Mouse (Mus musculus) limb, embryonic 12.5 days (tissue): ENCODE measurements around the gene Gm1979. TPM values are rescaled to one million over a fixed set of nuclear protein-coding genes. Genes with fewer than 3 reads are reported as not detected.
"Not testable (repeated sequence)": the region's sequence is repeated elsewhere in the genome, so short reads cannot be mapped to it uniquely, and the experiment has no call there.

Experiments
- ATAC-seq: fragments of 200-750 bp; cut with Nextera tagmentation; 2 replicates; pipeline ENCODE4 v1.8.0; 2017; ENCODE audit warnings: low read depth, moderate TSS enrichment; ENCODE audit not compliant: insufficient number of reproducible peaks, insufficient read depth, low FRiP score, low TSS enrichment
- H3K27ac ChIP-seq: fragments of 300-500 bp; sonication (generic); 2 replicates; pipeline ENCODE4 v1.5.1; 2016; ENCODE audit warnings: mild to moderate bottlenecking, moderate library complexity
- H3K27me3 ChIP-seq: fragments of 300-500 bp; sonication (generic); 2 replicates; pipeline ENCODE4 v1.6.1; 2016; ENCODE audit warnings: mild to moderate bottlenecking, moderate library complexity
- H3K36me3 ChIP-seq: fragments of 300-500 bp; sonication (generic); 2 replicates; pipeline ENCODE4 v1.6.1; 2016; ENCODE audit warnings: mild to moderate bottlenecking, moderate library complexity
- H3K4me1 ChIP-seq: fragments of 300-500 bp; sonication (generic); replicated peaks from 2 replicates; pipeline ENCODE4 v1.6.1; 2016
- H3K4me2 ChIP-seq: fragments of 300-500 bp; sonication (generic); 2 replicates; pipeline ENCODE4 v1.6.1; 2016; ENCODE audit warnings: mild to moderate bottlenecking, moderate library complexity
- H3K4me3 ChIP-seq: fragments of 300-500 bp; sonication (generic); replicated peaks from 2 replicates; pipeline ENCODE4 v1.5.1; 2016; ENCODE audit warnings: mild to moderate bottlenecking
- H3K9ac ChIP-seq: fragments of 300-500 bp; sonication (generic); replicated peaks from 2 replicates; pipeline ENCODE4 v1.6.1; 2016; ENCODE audit warnings: mild to moderate bottlenecking, moderate library complexity
- H3K9me3 ChIP-seq: fragments of 300-500 bp; sonication (generic); 2 replicates; pipeline ENCODE4 v1.6.1; 2016; ENCODE audit warnings: mild to moderate bottlenecking, moderate library complexity
- WGBS: fragments of 180-500 bp; shearing (Covaris S2); methylation state at CpG from one replicate; pipeline ENCODE4 v1.1.7; 2016; 5-methylcytosine and 5-hydroxymethylcytosine counted together
- polyA plus RNA-seq: library from polyadenylated mRNA; unstranded; fragments of >200 nt; fragmentation: Nextera tagmentation; extraction: Ambion mirVana; gene quantifications from 2 replicates; pipeline ENCODE4 v1.2.1, GENCODE M21; 2016

Gene Gm1979
- polyA plus RNA-seq: not detected in 2 replicates

DNA sequence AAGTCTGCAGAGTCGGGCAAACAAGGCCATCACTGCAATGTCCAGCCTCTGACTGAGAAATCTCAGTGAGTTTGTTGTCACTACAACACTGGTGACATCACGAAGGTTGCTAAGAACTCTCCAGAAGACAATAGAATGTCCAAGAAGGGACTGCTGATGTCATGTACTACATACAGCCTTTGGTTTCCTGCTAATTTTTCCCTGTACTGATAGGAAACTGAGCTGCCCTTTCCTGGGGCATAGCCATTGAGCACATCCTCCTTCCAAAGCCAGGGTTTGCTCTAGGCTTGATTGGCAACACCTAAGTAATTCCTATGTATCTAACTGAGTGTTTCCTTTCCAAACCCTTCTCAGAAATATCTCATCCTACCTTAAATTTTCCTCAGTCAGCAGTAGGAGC, at the start of gene Gm1979:
Gene Gm1979, minus strand, starts transcription at position 101 of the 400 bp plus-strand sequence.
- ATAC-seq: not testable (repeated sequence)
- WGBS: 94% methylated on average over 1 of the region's 2 CpGs

DNA sequence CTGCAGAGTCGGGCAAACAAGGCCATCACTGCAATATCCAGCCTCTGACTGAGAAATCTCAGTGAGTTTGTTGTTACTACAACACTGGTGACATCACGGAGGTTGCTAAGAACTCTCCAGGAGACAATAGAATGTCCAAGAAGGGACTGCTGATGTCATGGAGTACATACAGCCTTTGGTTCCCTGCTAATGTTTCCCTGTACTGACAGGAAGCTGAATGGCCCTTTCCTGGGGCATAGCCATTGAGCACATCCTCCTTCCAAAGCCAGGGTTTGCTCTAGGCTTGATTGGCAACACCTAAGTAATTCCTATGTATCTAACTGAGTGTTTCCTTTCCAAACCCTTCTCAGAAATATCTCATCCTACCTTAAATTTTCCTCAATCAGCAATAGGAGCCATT, 34.9 kb upstream of the Gm1979 start, which contains the start of gene Speer4a:
Gene Speer4a, minus strand, starts transcription at position 101 of the 400 bp plus-strand sequence.
- WGBS: 77% methylated on average over 2 of the region's 2 CpGs
- H3K27ac ChIP-seq: not testable (repeated sequence)

More for the DNA sequence above, at the start of gene Gm1979:
- not testable (repeated sequence) for H3K4me1 ChIP-seq, H3K4me3 ChIP-seq, H3K4me2 ChIP-seq, H3K9ac ChIP-seq, H3K36me3 ChIP-seq, H3K9me3 ChIP-seq, H3K27ac ChIP-seq
- H3K27me3 ChIP-seq: peaks cover 14% of the 10 kb centered on the region

DNA sequence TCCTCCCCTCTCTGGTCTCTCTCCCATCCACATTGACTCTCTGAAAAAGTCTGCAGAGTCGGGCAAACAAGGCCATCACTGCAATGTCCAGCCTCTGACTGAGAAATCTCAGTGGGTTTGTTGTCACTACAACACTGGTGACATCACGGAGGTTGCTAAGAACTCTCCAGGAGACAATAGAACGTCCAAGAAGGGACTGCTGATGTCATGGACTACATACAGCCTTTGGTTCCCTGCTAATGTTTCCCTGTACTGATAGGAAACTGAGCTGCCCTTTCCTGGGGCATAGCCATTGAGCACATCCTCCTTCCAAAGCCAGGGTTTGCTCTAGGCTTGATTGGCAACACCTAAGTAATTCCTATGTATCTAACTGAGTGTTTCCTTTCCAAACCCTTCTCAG, 18.2 kb upstream of the Gm1979 start, which contains the start of gene Gm5862:
Gene Gm5862, minus strand, starts transcription at position 101 of the 400 bp plus-strand sequence.
- WGBS: no CpG with 5 or more reads among the region's 3 CpGs
- not testable (repeated sequence) for H3K4me1 ChIP-seq, H3K36me3 ChIP-seq, H3K4me3 ChIP-seq, H3K27me3 ChIP-seq, H3K4me2 ChIP-seq, ATAC-seq, H3K27ac ChIP-seq, H3K9me3 ChIP-seq, H3K9ac ChIP-seq

More for the DNA sequence above, 34.9 kb upstream of the Gm1979 start, which contains the start of gene Speer4a:
- H3K9me3 ChIP-seq, ATAC-seq, H3K4me2 ChIP-seq, H3K9ac ChIP-seq, H3K27me3 ChIP-seq, H3K4me1 ChIP-seq, H3K4me3 ChIP-seq, H3K36me3 ChIP-seq: not testable (repeated sequence)

- peaks cover 14% of the 10 kb centered on the region for H3K27me3 ChIP-seq
- WGBS: 64% methylated on average over 7 of the region's 7 CpGs
- H3K4me2 ChIP-seq, H3K4me1 ChIP-seq, H3K4me3 ChIP-seq, H3K27ac ChIP-seq, H3K36me3 ChIP-seq, ATAC-seq, H3K9ac ChIP-seq, H3K9me3 ChIP-seq: not testable (repeated sequence)
Measured at GRCm38 (mm10) chr5:26007697-26008096, 3.1 kb upstream of the Gm1979 start.

DNA sequence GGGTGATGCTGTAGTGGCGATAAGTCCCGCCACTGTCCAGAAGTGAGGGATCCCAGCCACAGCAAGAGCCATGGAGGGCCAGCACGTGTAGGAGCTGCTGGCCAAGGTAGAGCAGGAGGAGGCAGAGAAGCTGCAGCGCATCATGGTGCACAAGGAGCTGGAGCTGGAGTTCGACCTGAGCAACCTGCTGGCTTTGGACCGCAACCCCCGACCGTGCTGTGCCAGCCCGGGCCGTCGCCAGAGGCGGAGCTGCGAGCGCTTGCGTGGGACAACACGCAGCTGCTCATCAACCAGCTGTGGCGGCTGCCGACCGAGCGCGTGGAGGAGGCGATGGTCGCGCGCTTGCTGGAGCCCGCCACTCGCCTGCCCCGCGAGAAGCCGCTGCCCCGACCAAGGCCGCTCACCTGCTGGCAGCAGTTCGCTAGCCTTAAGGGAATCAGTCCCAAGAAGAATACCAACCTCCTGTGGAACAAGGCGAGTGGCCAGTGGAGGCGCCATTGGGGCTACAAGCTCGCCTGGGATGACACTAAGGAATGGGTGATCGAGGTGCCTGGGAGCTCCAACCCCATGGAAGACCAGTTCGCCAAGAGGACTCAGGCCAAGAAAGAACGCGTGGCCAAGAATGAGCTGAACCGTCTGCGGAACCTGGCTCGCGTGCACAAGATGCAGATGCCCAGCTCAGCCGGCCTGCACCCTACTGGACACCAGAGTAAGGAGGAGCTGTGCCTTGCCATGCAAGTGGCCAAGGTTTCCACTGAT, 2.5 kb upstream of the Gm1979 start:
- not testable (repeated sequence) for H3K9me3 ChIP-seq, H3K36me3 ChIP-seq, H3K27ac ChIP-seq, H3K4me1 ChIP-seq
- ATAC-seq: peak; percentile 83
- peaks cover 14% of the 10 kb centered on the region for H3K27me3 ChIP-seq
- H3K4me3 ChIP-seq: peak overlapping the region; percentile 31
- WGBS: 15% methylated on average over 45 of the region's 45 CpGs
- H3K9ac ChIP-seq: 0 out of 2 replicates have a peak overlapping the region, but pooled peaks have one; percentile 5
- peak overlapping the region; percentile 58 for H3K4me2 ChIP-seq

GRCm38 (mm10) chr5:25988550-25988949, 16.0 kb downstream of the Gm1979 start, which contains the start of gene Gm21698:
Gene Gm21698 (minus strand): TSS chr5:25988650.
- ATAC-seq, H3K4me1 ChIP-seq: not testable (repeated sequence)
- no CpG with 5 or more reads among the region's 3 CpGs for WGBS

GRCm38 (mm10) chr5:25972563-25972962, 32.0 kb downstream of the Gm1979 start, which contains the start of gene Gm21680:
Gene Gm21680 (minus strand): TSS chr5:25972663.
- not testable (repeated sequence) for H3K4me3 ChIP-seq
- no CpG with 5 or more reads among the region's 2 CpGs for WGBS

More at GRCm38 (mm10) chr5:25988550-25988949, 16.0 kb downstream of the Gm1979 start, which contains the start of gene Gm21698:
- not testable (repeated sequence) for H3K4me2 ChIP-seq, H3K9ac ChIP-seq, H3K27me3 ChIP-seq, H3K27ac ChIP-seq, H3K4me3 ChIP-seq, H3K9me3 ChIP-seq, H3K36me3 ChIP-seq

DNA sequence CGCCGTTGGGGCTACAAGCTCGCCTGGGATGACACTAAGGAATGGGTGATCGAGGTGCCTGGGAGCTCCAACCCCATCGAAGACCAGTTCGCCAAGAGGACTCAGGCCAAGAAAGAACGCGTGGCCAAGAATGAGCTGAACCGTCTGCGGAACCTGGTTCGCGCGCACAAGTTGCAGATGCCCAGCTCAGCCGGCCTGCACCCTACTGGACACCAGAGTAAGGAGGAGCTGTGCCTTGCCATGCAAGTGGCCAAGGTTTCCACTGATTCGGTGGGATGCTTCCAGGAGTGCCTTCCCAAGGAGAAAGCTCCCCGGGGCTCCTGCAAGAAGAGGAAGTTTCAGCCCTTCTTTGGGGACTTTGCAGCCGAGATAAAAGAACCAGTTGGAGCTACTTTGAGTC, 47.5 kb downstream of the Gm1979 start:
- not testable (repeated sequence) for H3K27ac ChIP-seq, H3K9ac ChIP-seq, H3K4me1 ChIP-seq, H3K36me3 ChIP-seq, ATAC-seq, H3K9me3 ChIP-seq
- 54% methylated on average over 17 of the region's 17 CpGs for WGBS
- H3K27me3 ChIP-seq: peaks cover 12% of the 10 kb centered on the region
- H3K4me2 ChIP-seq: peak overlapping the region; percentile 40
- H3K4me3 ChIP-seq: 0 out of 2 replicates have a peak overlapping the region, but pooled peaks have one; percentile 22

More at GRCm38 (mm10) chr5:25972563-25972962, 32.0 kb downstream of the Gm1979 start, which contains the start of gene Gm21680:
- not testable (repeated sequence) for H3K9ac ChIP-seq, ATAC-seq, H3K4me1 ChIP-seq, H3K27me3 ChIP-seq, H3K36me3 ChIP-seq, H3K27ac ChIP-seq, H3K4me2 ChIP-seq, H3K9me3 ChIP-seq

DNA sequence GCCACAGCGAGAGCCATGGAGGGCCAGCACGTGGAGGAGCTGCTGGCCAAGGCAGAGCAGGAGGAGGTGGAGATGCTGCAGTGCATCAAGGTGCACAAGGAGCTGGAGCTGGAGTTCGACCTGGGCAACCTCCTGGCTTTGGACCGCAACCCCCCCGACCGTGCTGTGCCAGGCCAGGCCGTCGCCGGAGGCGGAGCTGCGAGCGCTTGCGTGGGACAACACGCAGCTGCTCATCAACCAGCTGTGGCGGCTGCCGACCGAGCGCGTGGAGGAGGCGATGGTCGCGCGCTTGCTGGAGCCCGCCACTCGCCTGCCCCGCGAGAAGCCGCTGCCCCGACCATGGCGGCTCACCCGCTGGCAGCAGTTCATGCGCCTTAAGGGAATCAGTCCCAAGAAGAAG, 48.0 kb downstream of the Gm1979 start:
- WGBS: 29% methylated on average over 32 of the region's 32 CpGs
- Histone ChIP-seq H3K27me3 (peaks cover 12% of the 10 kb centered on the region), H3K4me2 (peak overlapping the region; percentile 40), H3K4me3 (peak overlapping the region; percentile 22)
- not testable (repeated sequence) for H3K9ac ChIP-seq, H3K4me1 ChIP-seq, H3K9me3 ChIP-seq, ATAC-seq, H3K27ac ChIP-seq, H3K36me3 ChIP-seq

DNA sequence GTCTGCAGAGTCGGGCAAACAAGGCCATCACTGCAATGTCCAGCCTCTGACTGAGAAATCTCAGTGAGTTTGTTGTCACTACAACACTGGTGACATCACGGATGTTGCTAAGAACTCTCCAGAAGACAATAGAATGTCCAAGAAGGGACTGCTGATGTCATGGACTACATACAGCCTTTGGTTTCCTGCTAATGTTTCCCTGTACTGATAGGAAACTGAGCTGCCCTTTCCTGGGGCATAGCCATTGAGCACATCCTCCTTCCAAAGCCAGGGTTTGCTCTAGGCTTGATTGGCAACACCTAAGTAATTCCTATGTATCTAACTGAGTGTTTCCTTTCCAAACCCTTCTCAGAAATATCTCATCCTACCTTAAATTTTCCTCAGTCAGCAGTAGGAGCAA, 50.3 kb downstream of the Gm1979 start, which contains the start of gene Gm21671:
Gene Gm21671, minus strand, starts transcription at position 101 of the 400 bp plus-strand sequence.
- WGBS: 72% methylated on average over 2 of the region's 2 CpGs
- H3K36me3 ChIP-seq, ATAC-seq, H3K9me3 ChIP-seq, H3K4me1 ChIP-seq, H3K4me2 ChIP-seq, H3K27ac ChIP-seq, H3K4me3 ChIP-seq, H3K9ac ChIP-seq: not testable (repeated sequence)
- H3K27me3 ChIP-seq: peaks cover 12% of the 10 kb centered on the region
